Mouse (Mus musculus) midbrain, embryonic 10.5 days (tissue): ENCODE measurements at regions not wholly inside any gene's neighbourhood (a gene's known extent, or its start where the extent isn't known, plus 50 kb on each side); places are given as distances from the start of the nearest gene placed in this dataset.
"Not testable (repeated sequence)": the region's sequence is repeated elsewhere in the genome, so short reads cannot be mapped to it uniquely, and the experiment has no call there.

Experiments used
- DNase-seq: peaks from one replicate; pipeline ENCODE4 v3.0.0-alpha.2; 2017; ENCODE audit warnings: low spot score
- H3K27ac ChIP-seq: fragments of 300-500 bp; sonication (generic); replicated peaks from 2 replicates; pipeline ENCODE4 v1.5.1; 2016; ENCODE audit warnings: mild to moderate bottlenecking
- H3K27me3 ChIP-seq: fragments of 300-500 bp; sonication (generic); 2 replicates; pipeline ENCODE4 v1.6.1; 2016; ENCODE audit warnings: low read depth, mild to moderate bottlenecking; ENCODE audit not compliant: poor library complexity, severe bottlenecking
- H3K36me3 ChIP-seq: fragments of 300-500 bp; sonication (generic); 2 replicates; pipeline ENCODE4 v1.6.1; 2016; ENCODE audit warnings: mild to moderate bottlenecking, moderate library complexity
- H3K4me1 ChIP-seq: fragments of 300-500 bp; sonication (generic); 2 replicates; pipeline ENCODE4 v1.6.1; 2016
- H3K4me3 ChIP-seq: fragments of 300-500 bp; sonication (generic); 2 replicates; pipeline ENCODE4 v1.5.1; 2016; ENCODE audit warnings: mild to moderate bottlenecking, moderate library complexity
- H3K9me3 ChIP-seq: fragments of 300-500 bp; sonication (generic); replicated peaks from 2 replicates; pipeline ENCODE4 v1.6.1; 2016; ENCODE audit warnings: mild to moderate bottlenecking
- WGBS: fragments of 180-500 bp; shearing (Covaris S2); methylation state at CpG from one replicate; pipeline ENCODE4 v1.1.7; 2016; 5-methylcytosine and 5-hydroxymethylcytosine counted together

DNA sequence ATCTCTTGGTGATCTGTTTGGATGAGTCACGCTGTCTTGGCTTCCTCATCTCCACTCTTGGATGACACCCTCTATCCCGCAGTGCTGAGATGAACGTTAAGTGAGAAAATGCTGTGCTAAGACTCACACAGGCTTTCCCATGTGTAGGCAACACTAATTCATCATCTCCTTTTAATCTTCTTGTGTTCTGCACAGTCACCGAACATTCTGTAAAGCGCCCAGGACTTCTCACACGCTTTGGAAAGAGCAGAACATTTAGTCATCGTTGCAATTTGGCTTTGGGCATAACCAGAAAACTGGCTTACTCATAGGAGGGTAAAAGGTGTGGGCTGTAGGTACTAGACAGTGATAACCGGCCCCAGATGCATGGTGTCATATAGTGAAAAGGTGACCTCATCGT, 94.9 kb downstream of the Plppr4 start:
- H3K27ac ChIP-seq = no peak overlapping the region
- no peaks in the 10 kb centered on the region for H3K9me3 ChIP-seq
- H3K36me3 ChIP-seq = no peaks in the 10 kb centered on the region
- 91% methylated on average over 9 of the region's 9 CpGs for WGBS
- H3K27me3 ChIP-seq = no peaks in the 10 kb centered on the region
- H3K4me3 ChIP-seq = no peak overlapping the region
- DNase-seq = no peak
- H3K4me1 ChIP-seq = no peaks in the 10 kb centered on the region

DNA sequence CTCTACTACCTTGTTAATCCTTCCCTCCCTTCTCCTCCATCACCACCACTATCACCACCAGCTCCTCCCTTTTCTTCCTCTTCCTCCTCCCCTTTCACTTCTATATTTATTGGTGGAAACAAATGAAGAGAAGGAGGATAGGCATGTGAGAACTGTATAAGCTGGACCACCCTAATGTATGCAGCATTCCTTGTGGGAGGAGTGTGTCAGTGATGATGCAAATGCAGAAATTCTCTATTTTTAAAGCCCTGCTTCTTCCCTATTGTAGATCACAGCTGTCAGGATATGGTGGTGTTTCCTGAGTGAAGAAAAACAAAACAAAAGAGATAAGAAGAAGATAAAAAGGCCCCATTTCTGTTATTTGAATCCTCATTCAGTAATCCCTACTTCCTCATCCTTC, 112.8 kb downstream of the Plppr4 start:
- Histone ChIP-seq H3K4me3 (no peak overlapping the region), H3K27ac (no peak overlapping the region), H3K27me3 (no peaks in the 10 kb centered on the region), H3K9me3 (no peaks in the 10 kb centered on the region), H3K36me3 (no peaks in the 10 kb centered on the region), H3K4me1 (no peaks in the 10 kb centered on the region)
- DNase-seq = no peak

DNA sequence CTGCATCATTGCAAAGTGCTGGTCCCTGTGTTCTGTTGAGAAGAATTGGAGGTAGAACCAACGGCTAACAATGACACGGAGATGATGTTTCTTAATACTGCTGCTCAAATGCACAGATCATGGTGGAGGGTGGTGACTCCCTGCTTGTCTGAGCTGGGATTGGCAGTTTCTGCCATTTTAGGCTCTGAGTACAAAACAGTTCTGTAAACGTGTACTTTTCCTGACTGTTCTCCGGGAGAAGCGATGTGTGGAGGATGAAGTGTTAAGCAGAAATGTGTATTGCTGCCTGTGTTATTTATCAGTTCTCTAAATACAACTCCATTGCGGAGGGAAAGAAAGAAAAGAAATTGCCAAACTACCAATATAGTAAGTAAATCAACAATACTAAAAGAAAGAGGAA, 118.9 kb downstream of the Plppr4 start:
- no peak overlapping the region for H3K27ac ChIP-seq
- WGBS = 92% methylated on average over 6 of the region's 6 CpGs
- H3K36me3 ChIP-seq = no peaks in the 10 kb centered on the region
- H3K4me1 ChIP-seq = no peaks in the 10 kb centered on the region
- H3K27me3 ChIP-seq = no peaks in the 10 kb centered on the region
- no peak overlapping the region for H3K4me3 ChIP-seq
- DNase-seq = no peak
- no peaks in the 10 kb centered on the region; the same call in 1 of the 2 replicates for H3K9me3 ChIP-seq

DNA sequence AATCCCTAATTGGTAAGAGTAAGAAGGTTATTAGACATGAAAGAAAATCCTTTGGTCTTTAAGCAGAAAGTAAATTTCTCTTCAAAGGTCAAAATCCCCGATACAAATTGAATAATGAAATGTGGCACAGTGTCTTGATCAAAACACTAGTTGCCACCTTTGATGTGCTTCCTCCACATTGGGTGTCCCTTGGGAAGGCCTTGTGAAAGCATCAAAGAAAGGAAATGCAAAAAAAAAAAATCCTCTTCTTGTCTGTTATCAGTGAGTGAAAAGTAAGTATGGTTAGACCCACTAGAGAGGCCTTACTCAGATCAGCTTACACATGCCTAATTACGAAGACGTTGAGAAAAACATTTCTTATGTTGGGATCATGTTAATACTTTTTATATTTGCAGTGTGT, 134.1 kb downstream of the Plppr4 start:
- Histone ChIP-seq H3K4me1 (no peaks in the 10 kb centered on the region), H3K27me3 (no peaks in the 10 kb centered on the region), H3K36me3 (no peaks in the 10 kb centered on the region), H3K27ac (no peak overlapping the region), H3K4me3 (no peak overlapping the region), H3K9me3 (no peaks in the 10 kb centered on the region)
- DNase-seq = no peak
- WGBS = 88% methylated on average over 3 of the region's 3 CpGs

DNA sequence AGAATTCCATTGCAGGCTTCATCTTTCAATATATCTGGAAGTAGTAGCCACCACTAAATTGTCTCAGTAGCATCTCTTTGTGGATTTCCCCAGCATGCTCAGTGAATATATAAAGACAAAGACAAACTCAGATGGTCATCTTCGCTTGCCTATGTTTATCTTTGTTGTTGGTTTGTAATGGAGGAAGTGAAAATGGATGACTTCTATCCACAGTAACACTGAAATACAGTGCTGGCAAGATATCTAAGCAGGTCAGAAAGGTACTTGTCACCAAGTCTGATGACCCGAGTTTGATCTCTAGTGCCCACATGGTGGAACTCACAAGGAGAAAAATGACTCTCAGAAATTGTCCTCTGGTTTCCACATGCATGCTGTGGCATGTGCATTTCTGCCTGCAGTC, 135.6 kb downstream of the Plppr4 start:
- no peak for DNase-seq
- 85% methylated on average over 2 of the region's 2 CpGs for WGBS

DNA sequence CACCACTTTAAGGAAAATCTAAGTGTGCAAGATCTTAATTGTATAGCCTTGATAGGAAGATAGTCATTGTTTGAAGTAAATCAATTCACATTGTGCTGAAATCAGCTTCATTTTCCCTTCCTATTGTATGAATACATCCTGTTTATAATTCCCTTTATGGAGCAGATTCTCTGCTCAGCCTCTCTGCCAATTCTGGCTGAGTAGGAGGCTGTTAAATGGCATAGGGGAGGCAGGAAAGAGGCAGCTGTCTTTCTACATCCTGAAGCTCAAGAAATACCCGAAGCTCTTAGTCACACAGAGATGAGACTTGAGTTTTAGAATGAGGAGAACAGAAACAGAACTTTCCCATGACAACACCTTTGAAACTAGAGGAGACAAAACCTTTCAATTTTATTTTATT, 142.7 kb downstream of the Plppr4 start:
- Histone ChIP-seq H3K4me1 (no peaks in the 10 kb centered on the region), H3K4me3 (no peak overlapping the region), H3K9me3 (no peaks in the 10 kb centered on the region), H3K36me3 (no peaks in the 10 kb centered on the region), H3K27ac (no peak overlapping the region), H3K27me3 (no peaks in the 10 kb centered on the region)
- 91% methylated on average over 1 of the region's 1 CpGs for WGBS
- no peak for DNase-seq

More for the DNA sequence above, 135.6 kb downstream of the Plppr4 start:
- no peaks in the 10 kb centered on the region for H3K27me3 ChIP-seq
- H3K27ac ChIP-seq = no peak overlapping the region
- no peaks in the 10 kb centered on the region for H3K36me3 ChIP-seq
- H3K4me3 ChIP-seq = no peak overlapping the region
- H3K4me1 ChIP-seq = no peaks in the 10 kb centered on the region
- H3K9me3 ChIP-seq = no peaks in the 10 kb centered on the region

DNA sequence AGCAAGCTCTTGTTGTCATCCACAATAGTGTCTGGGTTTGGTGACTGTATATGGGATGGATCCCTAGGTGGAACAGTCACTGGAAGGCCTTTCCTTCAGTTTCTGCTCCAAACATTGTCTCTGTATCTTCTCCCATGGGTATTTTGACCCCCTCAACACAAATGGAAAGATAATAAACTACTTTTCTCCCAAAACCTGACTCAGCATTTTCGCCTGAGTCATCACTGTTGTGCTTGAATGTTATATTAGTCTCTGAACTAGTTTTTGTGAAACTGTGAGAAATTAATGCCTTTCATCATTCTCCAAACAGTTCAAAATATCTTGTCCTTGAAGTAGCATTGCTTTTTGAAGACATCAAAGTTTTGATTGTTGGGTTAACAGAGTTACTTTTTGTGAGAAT, 168.8 kb downstream of the Plppr4 start:
- Histone ChIP-seq H3K36me3 (no peaks in the 10 kb centered on the region), H3K27me3 (no peaks in the 10 kb centered on the region), H3K4me1 (peaks cover 5% of the 10 kb centered on the region; the same call in 1 of the 2 replicates), H3K9me3 (no peaks in the 10 kb centered on the region), H3K4me3 (no peak overlapping the region), H3K27ac (no peak overlapping the region)
- WGBS = 73% methylated on average over 1 of the region's 1 CpGs
- DNase-seq = no peak

DNA sequence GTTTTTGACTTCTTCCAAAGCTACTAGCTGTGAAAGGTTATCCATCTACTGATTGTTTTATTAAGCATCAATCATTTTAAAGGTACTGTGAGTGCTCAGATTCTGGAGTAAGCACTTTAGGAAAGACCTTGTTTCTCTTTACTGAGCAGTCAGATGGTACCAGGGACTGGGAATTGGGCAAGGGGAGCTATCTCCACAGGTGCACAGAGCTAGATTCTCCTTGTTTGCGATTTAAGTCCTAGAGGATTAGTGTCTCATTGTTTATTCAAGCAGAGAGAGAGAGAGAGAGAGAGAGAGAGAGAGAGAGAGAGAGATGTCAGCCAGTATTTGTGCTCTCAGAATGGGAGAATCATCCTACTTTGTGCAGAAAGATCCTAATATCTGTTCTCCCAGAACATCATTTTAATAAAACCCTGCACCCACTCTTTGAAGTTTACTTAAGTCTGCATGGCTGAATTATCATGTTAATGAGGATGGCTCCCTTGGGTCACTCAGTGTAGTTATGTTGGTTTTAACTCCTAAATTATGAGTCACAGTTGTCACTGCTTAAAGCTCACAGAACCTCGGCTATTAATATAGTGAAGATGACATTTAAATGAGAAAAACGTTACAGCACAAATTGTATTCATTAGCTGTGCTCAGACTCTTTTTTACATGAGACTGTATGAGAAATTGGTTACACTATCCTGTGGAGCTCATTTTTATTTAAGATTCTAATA, 171.7 kb downstream of the Plppr4 start:
- no peak for DNase-seq
- no peaks in the 10 kb centered on the region for H3K36me3 ChIP-seq
- peaks cover 5% of the 10 kb centered on the region; the same call in 1 of the 2 replicates for H3K4me1 ChIP-seq
- no peaks in the 10 kb centered on the region for H3K9me3 ChIP-seq
- no peak overlapping the region for H3K4me3 ChIP-seq
- H3K27me3 ChIP-seq = no peaks in the 10 kb centered on the region
- WGBS = 63% methylated on average over 3 of the region's 3 CpGs
- no peak overlapping the region for H3K27ac ChIP-seq

DNA sequence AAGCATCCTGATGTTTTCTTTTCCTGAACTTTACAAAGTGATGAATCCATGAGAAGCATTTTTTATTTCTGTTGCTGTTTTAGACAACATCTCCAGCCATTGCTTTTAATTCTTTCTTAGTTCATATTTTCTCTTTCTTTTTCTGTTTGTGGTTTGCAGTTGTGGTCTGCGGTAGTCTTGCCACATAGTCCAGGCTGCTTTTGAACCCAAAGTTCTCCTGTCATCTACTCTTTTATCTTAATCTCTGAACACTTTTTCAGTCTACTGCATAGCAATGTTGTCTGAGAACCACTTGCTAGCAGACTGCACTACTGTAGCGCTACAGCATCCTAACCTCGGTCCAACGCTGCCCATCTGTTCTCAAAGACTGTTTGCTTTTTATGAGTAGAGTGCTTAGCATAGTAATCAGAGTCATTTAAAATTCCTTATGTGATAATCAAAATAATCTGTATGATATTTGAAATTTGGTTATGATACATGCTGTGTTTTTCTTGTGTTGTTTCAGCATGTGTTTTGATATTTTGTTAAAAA, 177.0 kb downstream of the Plppr4 start:
- Histone ChIP-seq H3K4me1 (peaks cover under 1% of the 10 kb centered on the region; the same call in 1 of the 2 replicates), H3K36me3 (no peaks in the 10 kb centered on the region), H3K27me3 (no peaks in the 10 kb centered on the region), H3K9me3 (no peaks in the 10 kb centered on the region), H3K4me3 (no peak overlapping the region), H3K27ac (no peak overlapping the region)
- WGBS = 94% methylated on average over 4 of the region's 4 CpGs
- DNase-seq = no peak

DNA sequence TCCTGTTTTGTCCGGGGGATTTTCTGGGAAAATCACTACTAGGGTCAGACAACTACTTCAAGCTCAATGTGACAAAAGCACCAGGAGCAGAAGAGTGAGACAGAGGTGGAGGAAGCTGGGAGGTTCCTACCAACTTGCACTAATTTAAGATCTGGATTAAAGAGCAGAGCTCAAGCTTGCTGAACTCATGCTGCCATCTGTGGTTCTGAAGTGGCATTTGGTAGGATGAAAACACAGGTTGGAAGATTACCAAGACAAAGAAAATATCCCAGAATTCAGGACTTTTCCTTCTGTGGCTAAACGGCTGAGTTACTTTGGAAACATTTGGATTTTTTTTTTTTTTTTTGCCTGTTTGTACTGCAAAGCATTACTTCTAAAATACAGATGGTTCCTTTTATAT, 190.9 kb downstream of the Plppr4 start:
- H3K4me1 ChIP-seq = no peaks in the 10 kb centered on the region
- H3K9me3 ChIP-seq = no peaks in the 10 kb centered on the region
- DNase-seq = no peak
- no peak overlapping the region for H3K27ac ChIP-seq
- H3K27me3 ChIP-seq = no peaks in the 10 kb centered on the region
- H3K4me3 ChIP-seq = no peak overlapping the region
- 87% methylated on average over 2 of the region's 2 CpGs for WGBS
- no peaks in the 10 kb centered on the region for H3K36me3 ChIP-seq

DNA sequence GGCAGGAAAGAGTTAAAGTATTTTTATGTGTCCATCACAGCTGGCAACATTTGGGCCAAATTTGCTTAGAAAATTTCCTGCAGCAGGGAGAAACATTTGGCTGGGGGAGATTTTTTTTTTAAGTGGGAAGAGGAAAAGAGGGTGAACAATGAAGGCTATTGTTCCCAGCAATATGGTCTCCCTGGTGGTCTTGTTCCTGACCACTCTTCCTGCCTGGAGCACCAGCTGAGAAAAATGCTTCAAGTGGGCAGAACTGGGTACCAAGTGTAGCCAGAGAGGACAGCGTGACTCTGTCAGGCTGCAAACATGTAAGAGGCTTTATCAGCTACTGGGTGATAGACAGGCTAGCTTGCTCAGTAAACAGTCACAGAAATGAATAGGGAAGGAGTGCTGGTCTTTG, 194.3 kb upstream of the Palmd start:
- Histone ChIP-seq H3K27me3 (no peaks in the 10 kb centered on the region), H3K9me3 (no peaks in the 10 kb centered on the region), H3K36me3 (no peaks in the 10 kb centered on the region), H3K4me1 (0 out of 2 replicates have a peak, but pooled peaks cover 3% of the 10 kb centered on the region), H3K4me3 (no peak overlapping the region), H3K27ac (no peak overlapping the region)
- no peak for DNase-seq
- 63% methylated on average over 1 of the region's 1 CpGs for WGBS

DNA sequence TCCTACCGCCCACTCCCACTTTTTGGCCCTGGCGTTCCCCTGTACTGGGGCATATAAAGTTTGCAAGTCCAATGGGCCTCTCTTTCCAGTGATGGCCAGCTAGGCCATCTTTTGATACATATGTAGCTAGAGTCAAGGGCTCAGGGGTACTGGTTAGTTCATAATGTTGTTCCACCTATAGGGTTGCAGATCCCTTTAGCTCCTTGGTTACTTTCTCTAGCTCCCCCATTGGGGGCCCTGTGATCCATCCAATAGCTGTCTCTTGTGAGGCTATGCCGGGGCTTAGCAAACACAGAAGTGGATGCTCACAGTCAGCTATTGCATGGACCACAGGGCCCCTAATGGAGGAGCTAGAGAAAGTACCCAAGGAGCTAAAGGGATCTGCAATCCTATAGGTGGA, 191.9 kb upstream of the Palmd start:
- H3K27me3 ChIP-seq, H3K36me3 ChIP-seq, H3K27ac ChIP-seq, H3K4me1 ChIP-seq, H3K4me3 ChIP-seq, DNase-seq, H3K9me3 ChIP-seq: not testable (repeated sequence)
- 93% methylated on average over 3 of the region's 3 CpGs for WGBS

DNA sequence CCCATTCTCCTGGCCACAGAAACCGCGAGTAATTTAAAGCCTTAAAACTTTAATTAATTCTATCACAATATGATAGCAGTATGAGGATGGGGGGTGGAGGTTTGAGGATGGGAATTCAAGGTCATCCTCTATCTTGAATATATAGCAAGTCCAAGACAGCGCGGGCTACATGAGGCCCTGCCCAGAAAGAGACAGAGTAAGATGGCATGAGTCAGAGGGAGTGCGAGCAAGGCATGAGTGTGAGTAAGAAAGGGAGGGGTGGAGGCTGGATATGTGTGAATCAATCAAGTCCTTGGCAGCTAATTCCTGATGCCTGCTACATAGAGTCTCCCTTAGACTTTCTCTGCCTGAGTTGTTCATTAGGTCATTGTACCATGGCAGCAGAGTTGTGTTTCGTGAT, 186.5 kb upstream of the Palmd start:
- WGBS = 90% methylated on average over 6 of the region's 6 CpGs
- H3K27ac ChIP-seq = no peak overlapping the region

More for the DNA sequence above, 186.5 kb upstream of the Palmd start:
- no peak for DNase-seq
- Histone ChIP-seq H3K9me3 (no peaks in the 10 kb centered on the region), H3K4me1 (no peaks in the 10 kb centered on the region), H3K4me3 (no peak overlapping the region), H3K27me3 (no peaks in the 10 kb centered on the region), H3K36me3 (no peaks in the 10 kb centered on the region)
